Mouse (Mus musculus) layer of hippocampus, adult 11-12 months (tissue): ENCODE results near the gene Mphosph9.
"Not testable (repeated sequence)": the region's sequence is repeated elsewhere in the genome, so short reads cannot be mapped to it uniquely, and the experiment has no call there.

ENCODE experiments used
- DNase-seq: peaks from one replicate; pipeline ENCODE4 v3.0.0; 2022; ENCODE audit warnings: low spot score

Gene Mphosph9

DNA sequence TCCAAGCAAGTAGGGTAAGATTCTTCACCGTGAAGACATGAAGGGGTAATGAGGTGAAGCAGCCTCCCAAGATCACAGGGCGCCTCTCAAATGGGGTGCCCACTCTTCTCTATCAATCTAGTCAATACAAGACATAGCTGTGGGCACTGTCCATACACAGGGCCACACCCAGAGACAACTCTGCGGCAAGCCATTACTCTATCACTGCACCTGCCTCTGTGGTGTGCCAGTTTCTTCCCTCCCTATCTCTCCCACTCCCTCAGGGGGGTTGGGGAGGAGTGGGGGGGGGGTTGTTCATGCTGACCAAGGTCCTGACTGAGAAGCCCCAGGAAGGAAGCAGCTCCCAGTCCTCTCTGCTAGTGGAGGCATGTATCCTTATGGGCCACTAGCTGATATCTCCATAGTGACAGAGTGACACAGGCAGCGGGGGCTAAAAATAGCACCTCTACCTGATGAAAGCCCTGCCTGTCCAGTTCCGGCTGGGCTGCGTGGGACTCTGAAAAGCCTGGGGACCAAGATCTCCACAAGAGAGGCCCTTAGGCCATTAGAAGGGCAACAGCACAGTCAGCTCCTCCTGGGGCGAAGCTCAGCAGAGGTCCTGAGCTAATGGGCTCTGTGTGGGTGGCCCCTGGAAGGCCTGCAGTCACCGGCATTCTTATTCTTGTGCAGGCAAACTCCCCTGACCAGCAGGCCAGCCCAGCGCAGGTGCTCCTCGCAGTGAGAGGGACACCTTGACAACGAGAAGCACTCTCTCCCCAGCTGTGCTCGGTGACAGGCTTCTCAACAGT lies 93.7 kb downstream of the Mphosph9 start:
- no peak for DNase-seq

- no peak for DNase-seq
These were observed 94.7 kb downstream of the Mphosph9 start for GRCm38 (mm10) chr5:124233144-124233465.

DNA sequence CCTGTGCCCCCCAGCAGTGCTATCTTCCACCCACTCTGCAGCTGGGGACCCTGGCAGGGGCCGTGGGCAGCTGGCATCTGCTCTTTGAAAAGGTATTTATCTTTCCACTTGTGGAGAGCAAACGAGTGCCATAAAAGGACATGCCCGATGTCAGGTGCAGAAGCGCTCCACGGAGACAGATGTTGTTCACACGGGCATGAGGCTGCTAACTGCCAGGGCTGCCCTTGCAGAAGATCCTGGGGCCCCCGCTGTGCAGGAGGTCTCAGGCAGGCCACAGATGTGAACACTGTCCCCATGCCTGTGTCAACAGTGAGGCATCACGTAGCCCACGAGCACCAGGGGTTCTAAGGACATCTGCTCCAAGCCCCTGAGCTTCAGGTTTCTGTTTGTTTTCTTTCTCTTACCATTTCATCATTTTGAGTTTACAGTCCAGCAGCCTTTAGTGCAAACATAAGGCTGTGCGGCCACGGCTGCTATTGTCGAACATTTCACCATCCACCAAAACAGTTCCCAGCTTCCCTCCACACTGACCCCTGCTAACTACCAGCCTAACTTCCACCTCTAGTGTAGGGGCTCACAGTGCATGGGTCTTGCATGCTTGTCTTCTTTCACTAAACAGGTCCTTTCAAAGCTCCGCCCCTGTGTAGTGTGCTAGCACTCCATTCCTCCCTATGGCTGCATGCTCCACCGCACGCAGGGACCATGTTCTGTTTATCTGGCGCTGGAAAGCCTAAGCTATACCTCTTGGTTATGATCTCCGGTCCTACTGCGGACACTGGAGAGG lies 95.2 kb downstream of the Mphosph9 start:
- DNase-seq, result no peak

DNA sequence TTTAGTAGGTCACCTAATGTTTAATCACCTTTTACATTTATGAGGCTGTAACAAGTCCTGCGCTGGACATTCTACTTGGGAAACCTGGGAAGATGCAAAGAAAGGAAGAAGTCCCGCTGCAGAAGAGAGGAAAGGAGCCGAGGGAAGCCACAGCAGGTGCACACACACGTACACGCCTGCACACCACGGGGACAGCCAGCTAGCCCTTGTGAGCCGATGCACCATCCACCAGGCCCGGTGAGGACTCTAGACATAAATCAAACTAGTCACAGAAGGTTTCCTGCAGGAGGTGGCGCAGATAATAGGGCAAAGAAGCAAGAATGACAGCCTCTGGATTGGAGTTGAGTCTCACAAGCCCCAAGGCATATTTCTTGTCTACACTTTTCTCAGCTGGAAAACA lies 97.3 kb downstream of the Mphosph9 start:
- DNase-seq, result no peak

DNA sequence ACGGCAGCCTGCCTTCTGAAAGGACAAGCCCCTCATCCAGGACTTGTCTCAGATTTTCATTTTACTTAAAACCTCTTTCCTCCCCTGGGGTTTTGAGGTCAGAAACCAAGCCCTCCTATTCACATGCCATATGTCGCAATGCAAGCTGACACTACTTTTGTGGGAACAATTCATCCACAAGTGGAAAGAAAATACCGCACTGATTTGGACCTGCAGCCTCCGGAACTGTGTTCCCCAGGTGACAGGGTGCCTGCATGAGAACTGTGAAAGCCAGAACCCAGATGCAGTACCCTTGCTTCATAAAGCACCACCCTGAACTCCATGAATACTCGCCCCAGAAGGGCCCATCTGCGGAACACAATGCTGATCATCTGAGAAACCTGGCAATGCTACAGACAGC lies 100.6 kb downstream of the Mphosph9 start:
- DNase-seq, result no peak

DNA sequence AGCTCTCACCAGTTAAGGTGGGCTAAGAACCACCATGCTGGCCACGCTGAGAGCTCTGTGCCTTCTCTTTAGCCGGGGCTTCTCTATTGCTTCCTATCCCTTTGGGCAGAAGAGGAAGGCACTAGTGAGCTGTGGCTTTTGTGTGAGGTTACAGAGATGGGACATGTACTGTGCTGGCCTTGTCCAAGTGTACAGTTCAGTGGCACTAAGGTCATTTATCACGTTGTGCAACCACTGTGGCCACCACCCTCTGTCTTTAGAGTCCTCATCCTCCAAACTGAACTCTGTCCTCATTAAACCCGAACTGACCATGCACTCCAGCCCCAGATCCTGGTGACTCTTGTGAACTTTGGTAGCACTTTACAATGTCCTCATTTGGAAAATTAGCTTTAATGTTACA lies 101.3 kb downstream of the Mphosph9 start:
- no peak for DNase-seq

- no peak for DNase-seq
These were observed 101.9 kb downstream of the Mphosph9 start for GRCm38 (mm10) chr5:124225891-124226290.

DNA sequence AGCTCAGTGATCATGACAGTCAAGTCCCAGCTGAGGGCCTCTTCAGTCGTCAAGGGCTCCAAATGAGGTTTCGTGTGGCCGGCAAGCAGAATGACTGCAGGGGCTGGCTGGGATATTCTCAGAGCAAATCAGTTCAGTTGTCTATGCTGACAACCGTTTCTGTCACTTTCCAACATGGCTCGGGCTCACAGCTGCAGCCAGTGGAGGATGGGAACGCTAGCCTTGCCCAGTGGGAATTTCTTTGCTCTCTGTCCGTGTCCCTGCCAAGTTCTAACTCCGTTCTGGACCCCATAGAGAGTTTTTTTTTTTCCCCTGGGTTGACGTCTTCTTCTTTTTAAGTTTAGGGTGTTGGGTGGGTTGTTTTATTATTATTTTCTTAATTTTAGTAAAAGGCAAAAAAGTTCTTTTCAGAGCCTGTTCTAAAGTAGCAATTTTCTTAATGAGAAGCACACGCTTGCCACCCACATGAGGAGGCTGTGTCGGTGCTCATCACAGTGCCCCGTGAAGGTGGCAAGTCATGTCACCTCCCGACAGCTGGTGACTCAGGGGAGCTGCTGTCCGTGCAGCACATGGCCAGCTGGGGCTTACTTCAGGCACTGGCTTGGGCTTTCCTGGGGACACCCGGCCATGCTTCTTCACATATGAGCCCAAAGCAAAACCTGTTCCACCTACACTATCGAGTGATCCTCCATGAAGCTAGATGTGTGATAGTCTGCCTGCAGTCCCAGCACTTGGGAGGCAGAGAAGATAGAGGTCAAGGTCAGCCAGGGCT lies 103.3 kb downstream of the Mphosph9 start:
- DNase-seq, result no peak

DNA sequence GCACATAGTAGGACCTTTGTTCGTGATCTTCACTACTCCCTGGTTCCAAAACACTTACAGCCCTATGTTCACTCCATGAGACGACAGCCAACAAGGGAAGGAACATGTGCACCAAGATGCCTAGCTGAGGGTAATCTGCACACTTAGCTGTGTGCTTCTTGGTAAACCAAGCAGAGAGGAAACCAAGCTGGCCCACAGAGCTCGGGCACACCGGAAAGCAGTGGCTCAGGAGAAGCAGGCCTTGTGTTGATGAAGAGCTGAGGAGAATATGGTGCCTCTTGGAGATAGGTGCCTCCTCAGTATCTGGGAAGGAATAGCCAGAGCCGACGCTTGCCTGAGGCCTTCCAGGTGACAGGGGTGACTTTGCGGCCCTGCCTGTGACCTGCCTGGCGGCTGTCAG lies 104.2 kb downstream of the Mphosph9 start:
- no peak for DNase-seq

DNA sequence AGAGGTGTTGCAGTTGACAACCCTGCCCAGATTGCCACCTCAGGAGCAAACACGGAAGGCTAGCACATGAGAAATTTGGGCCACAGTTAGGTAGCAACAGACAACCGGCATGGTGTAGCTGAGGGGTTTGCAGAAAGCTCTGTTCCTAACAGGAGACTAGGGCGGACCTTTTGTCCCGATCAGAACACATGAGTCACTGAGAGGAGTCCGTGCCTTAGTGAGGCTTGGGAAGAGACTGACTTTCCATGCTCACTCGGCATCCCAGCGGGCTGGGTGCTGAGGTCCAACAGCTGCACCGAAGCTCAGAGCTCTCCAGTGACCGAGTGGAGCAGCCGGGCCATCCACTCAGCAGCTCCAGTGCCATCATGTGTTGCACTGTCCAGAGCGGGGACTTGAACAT lies 105.1 kb downstream of the Mphosph9 start:
- DNase-seq, result no peak

DNA sequence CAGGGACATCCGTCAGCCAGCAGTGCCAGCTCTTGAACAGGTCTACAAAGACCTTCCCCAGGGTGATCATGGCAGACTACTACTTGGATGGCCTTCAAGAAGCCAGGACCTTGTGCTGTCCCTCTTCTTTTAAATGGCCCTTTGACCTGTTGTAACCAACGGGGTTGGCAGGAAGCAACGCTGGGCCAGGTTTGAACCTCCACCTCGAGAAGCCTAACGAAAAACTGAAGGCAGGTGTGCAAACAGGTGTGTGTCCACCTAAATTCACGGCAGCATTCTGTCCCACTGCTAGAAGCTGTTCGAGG lies 106.1 kb downstream of the Mphosph9 start:
- no peak for DNase-seq

DNA sequence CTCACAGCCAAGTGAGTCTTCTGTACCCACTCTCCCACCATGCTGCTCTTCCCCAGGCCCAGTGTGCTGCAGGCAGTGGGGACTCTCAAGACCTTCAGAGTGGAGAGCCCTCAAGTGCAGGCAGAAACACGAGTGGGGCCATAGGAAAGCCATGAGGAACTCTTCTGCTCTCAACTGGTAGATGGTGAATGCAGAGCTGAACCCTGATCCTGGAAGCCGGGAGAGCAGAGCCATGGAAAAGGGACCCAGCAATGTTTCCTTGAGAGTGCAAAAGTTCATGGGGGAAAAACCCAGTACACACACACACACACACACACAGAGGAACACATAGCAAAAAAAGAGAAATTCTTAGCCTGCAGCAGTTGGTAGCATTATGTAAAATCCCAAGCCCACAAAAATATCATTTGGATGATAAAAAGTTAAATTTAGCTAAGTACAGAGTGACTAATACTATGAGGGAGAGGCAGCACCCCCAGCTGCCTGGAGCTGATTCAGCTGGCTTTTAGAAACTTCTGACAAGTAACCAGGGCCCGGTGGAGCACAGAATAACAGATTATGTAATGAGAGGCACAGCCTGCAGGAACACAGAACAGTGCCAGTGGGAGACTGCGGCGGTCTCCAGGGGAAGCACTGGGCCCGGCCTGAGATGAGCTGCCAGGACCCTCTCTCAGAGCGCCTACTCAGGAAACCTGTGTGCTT lies 106.6 kb downstream of the Mphosph9 start:
- peak; percentile 90 for DNase-seq

GRCm38 (mm10) chr5:124220551-124220950 lies 107.2 kb downstream of the Mphosph9 start:
- DNase-seq, result no peak

GRCm38 (mm10) chr5:124219431-124219830 lies 108.3 kb downstream of the Mphosph9 start:
- no peak for DNase-seq

DNA sequence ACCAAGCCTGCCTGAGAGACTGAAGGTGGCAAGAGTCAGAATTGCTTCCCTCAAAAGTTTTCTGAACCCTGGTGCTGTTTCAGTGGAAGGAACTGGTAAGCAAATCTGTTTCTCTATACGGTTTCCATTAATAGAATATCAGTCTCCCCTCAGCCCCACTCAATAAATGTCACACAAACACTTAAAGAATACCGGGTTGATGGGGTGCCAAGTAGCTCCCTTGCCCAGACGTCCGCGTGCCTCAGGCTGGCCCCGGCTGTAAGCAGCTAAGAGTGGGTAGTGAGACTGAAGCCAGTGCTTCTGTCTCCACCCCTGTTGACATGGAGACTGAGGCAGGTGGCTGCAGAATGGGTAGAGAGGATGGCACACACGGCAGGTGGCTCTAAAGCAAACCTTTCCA lies 108.8 kb downstream of the Mphosph9 start:
- no peak for DNase-seq

GRCm38 (mm10) chr5:124217566-124218249 lies 110.1 kb downstream of the Mphosph9 start:
- DNase-seq, result peak; percentile 65

- not testable (repeated sequence) for DNase-seq
These were observed 110.7 kb downstream of the Mphosph9 start for GRCm38 (mm10) chr5:124217092-124217491.

DNA sequence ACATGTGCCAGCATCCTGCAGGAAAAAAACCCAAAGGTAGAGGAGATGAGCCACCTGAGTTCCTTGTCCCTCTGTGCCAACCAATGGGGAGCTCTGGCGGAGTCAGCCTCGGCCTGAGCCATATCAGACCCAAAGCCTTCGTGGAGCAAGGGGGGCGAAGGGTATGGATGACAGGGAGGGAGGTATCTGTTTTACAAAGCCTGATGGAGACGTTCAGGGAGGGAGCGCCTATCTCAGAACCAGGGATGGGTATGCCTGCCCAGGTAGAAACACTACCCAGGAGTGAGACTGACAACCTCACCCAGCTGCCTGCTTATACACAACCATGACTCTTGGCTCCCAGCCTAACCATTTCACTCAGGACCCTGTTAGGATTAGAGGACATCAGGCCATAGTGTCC lies 111.4 kb downstream of the Mphosph9 start:
- DNase-seq, result no peak

GRCm38 (mm10) chr5:124215647-124216046 lies 112.1 kb downstream of the Mphosph9 start:
- DNase-seq, result no peak

GRCm38 (mm10) chr5:124214516-124215145 lies 113.1 kb downstream of the Mphosph9 start:
- no peak for DNase-seq
